Mouse (Mus musculus) thymus, postnatal 36 days (tissue): Measurements from ENCODE around the gene Il17rc.
A peak's percentile ranks its signal among the peaks of the same experiment; 100 is the strongest.

Source experiments
- DNase-seq, 2 experiments: peaks; one replicate each; pipeline ENCODE4 v3.0.0; 2022; ENCODE audit warnings: mixed read lengths in 2 of 2

Il17rc gene

DNA sequence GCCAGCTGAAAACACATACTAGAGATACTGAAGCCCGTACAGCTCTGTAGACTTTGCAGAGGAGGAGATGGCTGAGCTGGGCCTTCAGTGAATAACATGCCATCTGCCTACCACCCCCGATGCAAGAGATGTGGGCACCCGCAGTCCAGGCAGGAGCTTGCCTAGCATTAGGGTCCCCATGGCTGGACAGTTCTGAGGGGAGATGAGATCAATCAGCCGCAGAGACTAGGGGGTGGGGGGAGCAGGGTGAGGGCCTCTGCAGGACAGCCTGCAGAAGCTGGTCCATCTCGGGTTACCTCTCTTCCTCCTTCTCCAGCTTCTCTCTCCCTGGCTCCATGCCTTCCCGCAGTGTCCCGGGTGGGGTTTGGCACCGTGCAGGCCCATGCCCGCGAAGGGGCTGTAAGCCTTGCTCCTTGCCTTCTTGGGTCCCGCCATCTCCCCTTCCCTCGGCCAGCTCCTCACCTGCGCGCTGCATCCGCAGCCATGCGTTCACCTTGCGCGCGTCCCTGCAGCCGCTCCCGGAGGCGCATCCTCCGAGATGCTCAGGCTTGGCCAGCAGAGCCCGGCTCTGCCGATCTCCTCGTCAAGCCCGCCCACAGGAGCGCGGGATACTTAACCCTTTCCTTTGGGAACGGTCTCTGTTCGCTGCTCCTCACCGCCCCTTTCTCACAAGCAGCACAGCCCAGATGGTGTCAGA, 30.3 kb downstream of the Il17rc start, which contains the start of gene Prrt3:
TSS of gene Prrt3 (minus strand) at position 544 of the 697 bp plus-strand sequence.
- no peak for DNase-seq

DNA sequence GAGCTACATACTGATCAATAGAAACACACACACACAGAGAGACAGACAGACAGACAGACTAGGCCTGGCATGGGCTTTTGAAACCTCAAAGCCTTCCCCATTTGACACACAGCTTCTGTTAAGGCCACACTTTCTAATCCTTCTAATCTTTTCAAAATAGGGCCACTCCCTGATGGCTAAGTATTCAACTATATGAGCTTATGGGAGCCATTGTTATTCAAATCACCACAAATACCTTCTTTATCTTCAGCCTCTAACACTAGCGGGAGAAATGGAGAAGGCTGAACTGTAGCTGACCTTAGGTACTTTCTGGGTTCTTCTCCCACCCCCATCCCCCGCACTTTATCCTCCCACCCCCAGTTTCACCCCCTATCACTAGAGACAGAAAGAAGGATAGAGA, 31.6 kb downstream of the Il17rc start:
- no peak for DNase-seq

DNA sequence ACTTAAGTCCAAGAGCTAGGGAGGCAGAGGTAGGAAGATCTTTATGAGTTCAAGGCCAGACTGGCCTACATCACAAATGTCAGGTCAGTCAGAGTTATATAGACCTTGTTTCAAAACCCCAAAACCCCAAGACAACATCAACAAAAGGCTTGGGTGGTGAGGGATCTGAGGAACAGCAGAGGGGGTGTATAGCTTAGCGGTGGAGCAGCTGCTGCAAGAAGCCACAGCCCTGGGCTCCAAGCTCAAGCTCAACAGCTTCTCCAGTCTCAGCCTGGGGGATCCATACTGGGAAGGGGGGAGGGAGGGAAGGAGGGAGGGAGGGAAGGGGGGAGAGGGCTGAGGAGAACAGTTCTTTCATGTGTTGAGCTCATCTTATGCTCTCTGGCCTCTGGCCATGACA, 34.5 kb downstream of the Il17rc start:
- no peak for DNase-seq

DNA sequence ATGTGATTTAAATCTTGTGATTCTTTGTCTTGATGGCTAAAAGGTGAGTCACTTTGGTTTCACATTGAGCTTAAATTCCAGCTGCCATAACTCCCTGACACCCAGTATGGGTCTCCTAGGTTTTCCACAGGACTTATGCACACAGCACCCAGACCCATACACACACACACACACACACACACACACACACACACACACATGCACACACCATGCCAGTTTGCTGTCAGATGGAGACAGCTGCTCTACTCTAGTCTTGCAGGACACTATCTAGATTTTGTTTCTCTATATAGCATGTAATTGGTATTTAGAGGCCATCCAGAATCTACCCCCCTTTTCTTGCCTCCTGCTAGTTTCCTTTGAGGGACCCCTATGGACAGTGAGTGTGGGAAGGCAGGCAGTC, 35.9 kb downstream of the Il17rc start:
- no peak for DNase-seq

DNA sequence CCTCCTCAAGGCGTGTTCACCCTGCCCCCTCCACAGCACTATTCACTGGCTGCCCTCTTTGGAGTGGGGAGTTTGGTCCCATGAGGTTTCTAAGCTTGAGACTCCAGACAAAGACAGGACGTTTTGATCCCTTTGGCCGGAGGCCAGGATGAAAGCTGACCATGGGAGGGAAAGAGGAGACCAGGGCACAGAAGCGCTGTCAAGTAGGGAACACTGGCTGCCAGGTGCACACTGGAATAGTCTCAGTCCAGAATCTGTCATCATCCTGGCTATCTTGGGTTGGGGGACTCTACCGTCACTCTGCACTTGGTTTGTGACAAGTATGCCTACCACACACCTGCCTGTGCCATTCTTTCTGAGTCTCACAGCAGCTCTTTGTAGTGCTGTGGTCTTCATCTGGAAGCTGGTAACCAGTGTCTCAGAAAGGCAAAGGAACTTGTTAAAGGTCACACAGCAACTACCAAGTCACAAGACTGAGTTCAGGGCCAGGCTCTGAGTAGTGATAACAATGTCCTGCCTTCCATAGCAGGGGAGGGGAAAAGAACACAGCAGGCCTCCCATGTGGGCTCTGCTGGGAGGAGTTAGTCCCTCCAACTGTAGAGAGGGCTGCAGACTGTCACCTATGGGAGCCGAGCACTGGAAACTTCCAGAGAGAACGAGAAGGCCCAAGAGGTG, 37.2 kb downstream of the Il17rc start:
- no peak for DNase-seq

DNA sequence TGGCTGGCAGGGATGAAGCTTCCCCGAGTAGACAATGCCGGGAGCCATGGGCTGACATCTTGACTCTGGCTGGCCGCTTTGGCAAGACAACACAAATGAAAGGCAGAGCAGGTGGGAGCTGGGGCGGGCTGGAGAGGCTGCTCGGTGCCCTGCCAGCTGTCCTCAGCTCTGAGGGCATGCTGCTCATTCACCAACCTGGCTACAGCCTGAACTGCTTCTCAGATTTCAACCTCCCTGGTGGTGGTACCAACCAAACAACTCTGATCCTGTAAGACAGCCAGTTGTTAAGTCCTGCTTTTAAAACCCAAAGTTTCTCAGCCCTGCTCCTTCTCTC, 37.7 kb downstream of the Il17rc start:
- DNase-seq: no peak

DNA sequence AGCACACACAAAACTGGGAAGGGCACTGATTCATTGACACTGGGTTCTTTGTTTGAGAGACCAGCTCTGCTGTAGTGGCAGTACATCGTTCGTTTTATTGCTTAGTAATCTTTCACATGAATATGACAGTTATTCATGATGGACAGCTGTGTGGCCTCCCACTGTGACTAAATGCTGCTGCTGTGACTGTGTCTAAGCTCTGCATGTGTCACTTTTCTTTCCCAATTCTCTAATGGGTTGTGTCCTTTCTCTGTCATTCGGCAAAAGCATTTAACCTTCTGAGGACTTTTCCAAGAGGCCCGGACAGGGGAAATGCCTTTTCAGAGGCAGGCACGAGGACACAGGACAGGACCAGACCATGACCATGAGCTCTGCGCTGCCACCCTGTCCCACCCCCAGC, 42.7 kb downstream of the Il17rc start:
- no peak for DNase-seq

DNA sequence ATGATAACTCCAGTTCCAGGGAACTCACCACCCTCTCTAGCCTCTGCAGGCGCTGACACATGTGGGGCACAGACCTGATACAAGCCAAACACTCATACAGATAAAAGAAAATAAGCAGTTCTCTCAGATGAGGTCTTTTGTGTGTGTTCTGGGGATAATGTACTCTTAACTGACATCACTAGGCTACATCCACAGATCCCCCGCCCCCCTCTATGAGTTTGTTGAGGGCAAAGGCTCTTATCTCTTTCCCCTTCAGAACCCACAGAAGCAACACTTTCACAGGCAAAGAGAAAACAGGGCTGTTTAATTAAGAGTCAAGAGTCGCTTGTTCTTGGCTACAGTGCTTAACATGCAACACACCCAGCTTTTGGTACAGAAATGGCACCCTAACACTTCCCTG, 43.4 kb downstream of the Il17rc start:
- DNase-seq: no peak

DNA sequence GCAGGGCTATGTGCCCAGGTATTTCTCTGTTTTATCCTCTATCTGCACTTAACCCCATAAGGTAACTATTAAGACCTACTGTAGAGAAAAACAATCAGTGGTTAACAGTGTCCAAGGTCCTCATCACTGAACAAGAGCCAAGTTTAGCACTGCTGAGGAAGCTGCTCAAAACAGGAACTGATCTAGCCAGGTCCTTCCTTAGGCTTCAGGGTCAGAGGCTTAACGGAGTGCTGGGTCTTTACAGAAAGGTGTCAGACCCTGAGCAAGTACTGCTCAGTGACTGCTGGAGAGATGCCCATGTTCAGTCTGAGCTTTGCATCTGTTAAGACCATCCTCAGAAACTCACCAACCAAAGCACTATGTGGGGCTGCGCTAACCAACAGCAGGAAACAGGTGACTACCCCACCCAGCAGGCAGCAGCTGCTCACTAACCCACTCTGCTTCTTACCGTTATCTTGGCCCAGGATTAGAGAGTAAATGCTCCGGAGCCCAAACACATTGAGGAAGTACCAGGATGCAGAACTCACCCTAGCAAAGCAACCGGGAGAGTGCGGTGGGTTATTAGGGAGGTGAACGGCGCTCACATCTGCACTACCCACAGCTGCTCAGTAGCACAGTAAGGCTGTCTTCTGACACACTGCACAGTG, 46.3 kb downstream of the Il17rc start:
- peak; percentile 44 to 66 for DNase-seq

DNA sequence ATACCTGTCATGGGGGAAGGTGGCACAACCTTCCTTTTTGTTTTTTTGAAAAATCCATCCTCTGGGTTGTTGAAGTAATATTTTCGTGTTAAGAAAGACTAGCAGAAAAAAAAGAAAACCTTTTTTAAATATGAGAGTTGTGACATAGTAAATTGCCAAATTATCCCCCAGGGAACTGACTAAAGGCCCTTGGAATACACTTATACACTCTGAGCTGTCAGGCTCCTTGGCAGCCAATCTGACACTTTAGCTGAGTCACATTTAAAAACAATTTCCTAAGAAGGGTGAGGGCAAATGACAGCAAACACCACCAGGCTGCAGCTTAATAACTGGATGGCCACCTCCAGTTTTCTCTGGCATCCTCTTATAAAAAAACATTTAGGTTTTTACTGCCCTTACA, 51.1 kb downstream of the Il17rc start:
- DNase-seq: no peak

DNA sequence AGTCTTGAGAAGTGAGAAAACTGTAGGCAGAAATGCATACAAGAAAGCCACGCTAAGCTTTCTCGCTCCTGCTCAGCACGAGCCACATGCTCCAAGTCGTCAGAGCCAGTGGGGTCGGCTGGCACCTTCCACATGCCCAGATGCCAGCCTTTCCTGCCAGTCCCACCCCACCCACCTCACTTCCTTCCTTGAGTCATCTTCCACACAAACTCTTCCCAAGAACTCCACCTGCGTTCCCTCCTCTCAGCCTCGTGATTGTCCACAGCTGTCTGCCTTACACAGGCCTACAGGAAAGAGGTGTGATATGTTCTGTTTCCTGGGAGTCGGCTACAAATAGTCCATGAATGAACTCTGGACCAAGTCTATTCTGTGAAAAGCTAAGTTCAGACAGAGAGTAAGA, 52.2 kb downstream of the Il17rc start:
- DNase-seq: no peak

DNA sequence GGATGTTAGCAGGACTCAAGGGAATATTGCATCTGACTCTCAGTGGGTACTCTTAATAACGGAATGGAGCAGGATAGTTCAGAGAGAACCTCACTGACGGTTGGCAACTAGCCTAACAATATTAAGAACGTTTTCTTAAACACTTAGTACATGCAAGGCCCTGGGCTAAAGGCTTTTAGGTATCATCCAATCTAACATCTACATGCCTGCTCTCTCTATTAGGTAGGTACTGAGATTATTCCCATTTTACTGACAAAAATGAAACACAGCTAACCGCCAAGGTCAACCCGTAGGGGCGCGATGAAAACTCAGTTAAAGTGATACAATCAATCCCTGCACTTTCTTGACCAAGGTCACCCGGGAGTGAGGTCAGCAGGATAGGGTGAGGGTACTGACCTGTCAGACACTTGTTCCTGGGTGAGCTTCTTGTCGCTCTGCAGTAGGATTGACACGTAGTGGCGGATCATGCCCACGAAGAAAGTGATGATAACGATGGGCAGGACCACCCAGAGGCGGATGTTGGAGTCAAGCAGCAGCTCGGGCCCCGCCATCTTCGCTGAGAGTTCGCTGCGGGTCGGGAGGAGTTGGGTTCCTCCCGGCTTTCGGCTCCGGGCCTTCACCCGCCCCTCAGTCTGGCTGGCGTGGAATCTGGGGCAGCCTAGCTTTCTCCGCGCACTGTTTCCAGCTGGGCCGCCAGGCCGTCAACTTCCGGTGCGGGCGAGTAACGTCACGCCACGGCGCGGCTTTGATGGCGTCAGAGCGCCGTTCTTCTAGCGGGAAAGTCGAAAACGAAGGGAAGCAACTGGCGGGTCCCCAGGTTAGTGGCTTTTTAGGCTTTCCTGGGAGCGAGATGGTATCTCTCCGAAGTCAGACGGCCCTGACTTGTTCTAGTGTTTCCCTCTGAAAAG, 60.0 kb downstream of the Il17rc start, which contains the start of the genes Emc3 and Fancd2:
TSS of gene Emc3 (minus strand) at position 721 of the 908 bp plus-strand sequence.
TSS of gene Fancd2 (plus strand) at position 751 of the 908 bp plus-strand sequence.
- DNase-seq: peak; percentile 89 to 91

DNA sequence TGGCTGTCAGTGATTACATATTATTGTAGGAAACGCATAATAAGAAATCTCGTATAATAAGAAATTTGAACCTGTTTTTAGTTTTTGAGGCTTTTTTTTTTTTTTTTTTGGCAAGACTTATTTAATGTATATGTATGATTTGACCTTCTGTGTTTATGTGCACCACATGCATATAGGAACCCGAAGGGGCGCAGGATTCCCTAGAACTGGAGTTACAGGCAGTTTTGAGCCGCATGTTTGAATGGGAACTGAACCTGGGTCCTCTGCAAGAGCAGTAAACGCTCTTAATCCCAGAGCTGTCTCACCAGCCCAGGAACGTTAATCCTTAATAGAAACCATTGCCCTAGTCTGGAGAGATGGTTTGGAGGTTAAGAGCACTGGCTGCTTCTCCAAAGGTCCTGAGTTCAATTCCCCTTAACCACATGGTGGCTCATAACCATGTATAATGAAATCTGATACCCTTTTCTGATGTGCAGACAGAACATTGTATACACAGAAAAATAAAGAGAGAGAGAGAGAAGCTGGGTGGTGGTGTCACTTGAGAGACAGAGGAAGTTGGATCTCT, 60.7 kb downstream of the Il17rc start:
- no peak for DNase-seq
